Mouse (Mus musculus): ENCODE measurements around the gene Rbms3. TPM values are rescaled to one million over a fixed set of nuclear protein-coding genes. Genes with fewer than 3 reads are reported as not detected.

Rbms3 gene
- polyA plus RNA-seq, 1 experiment from 2014 or later: 98.2 TPM

DNA sequence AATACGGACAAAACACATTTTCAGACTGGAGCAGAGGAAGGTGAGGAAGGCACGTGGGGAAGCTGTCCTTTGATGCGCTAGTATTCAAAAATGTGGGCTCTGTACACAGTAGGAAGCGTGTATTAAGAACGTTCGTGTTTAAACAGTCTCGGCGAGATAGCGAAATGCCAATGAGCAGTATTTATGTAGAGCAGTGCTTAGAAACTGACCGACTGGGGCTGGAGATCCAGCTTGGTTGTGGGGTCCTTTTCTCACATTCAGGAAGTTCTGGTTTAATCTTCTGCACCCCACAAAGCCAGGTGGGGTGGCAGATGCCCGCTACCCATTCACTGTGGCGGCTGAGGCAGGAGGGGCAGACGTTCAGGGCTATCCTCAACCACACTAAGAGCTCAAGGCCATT, 153.0 kb downstream of the Rbms3 start:
- H3K9me3 ChIP-seq: no peaks in the 10 kb centered on the region
- no peak overlapping the region for H3K9ac ChIP-seq
- no peaks in the 10 kb centered on the region for H3K36me3 ChIP-seq
- H3K4me1 ChIP-seq: no peaks in the 10 kb centered on the region
- H3K27me3 ChIP-seq: no peaks in the 10 kb centered on the region
- no peak overlapping the region for H3K27ac ChIP-seq
- no peak for ATAC-seq (ENCODE audit: insufficient number of reproducible peaks, insufficient read depth, low FRiP score, low TSS enrichment, low read depth)
- H3K4me3 ChIP-seq: no peak overlapping the region
- H3K4me2 ChIP-seq: no peak overlapping the region
- WGBS: 87% methylated on average over 13 of the region's 13 CpGs

DNA sequence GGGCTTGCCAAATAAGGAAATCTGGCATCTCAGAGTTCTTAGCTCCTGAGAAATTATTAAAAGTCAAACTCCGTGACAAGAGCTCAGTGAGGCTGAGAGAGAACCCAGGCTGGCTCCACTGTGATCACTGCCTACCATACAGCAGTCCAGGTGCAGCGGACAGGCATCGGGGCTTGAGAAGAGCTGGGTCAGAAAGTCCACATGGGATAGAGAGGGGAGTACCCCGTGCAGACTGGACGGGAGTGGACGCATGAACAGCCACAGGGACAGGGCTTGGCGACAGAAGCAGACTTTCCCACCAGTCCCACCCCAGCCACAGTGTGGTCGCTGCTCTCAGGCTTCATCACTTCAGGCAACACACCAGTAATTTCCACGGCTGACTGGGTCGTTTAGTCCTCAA, 176.9 kb downstream of the Rbms3 start:
- Histone ChIP-seq H3K4me1 (no peaks in the 10 kb centered on the region), H3K27ac (no peak overlapping the region), H3K4me3 (no peak overlapping the region), H3K27me3 (no peaks in the 10 kb centered on the region), H3K9ac (no peak overlapping the region), H3K9me3 (no peaks in the 10 kb centered on the region), H3K36me3 (no peaks in the 10 kb centered on the region), H3K4me2 (no peak overlapping the region)
- 70% methylated on average over 10 of the region's 10 CpGs for WGBS
- ATAC-seq (ENCODE audit: insufficient number of reproducible peaks, insufficient read depth, low FRiP score, low TSS enrichment, low read depth): no peak

DNA sequence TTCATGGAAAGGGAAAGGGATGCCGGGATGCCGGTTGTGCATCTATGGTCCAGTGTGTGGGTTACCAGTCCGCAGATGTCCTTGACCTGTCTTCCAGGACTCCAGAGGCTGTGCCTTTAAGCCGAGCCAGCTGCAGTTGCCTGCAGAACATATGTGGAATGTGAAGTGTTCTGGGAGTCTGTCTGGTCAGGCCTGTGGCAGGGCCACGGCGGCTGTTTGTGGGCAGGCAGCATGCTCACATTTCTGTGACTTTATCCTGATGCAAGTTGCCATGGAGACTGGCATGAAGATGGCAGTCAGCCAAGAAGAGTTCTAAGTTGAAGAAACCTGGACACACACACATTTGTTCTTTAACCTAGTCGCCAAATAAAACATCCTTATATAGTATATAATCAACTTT, 187.1 kb downstream of the Rbms3 start:
- Histone ChIP-seq H3K27me3 (no peaks in the 10 kb centered on the region), H3K4me3 (no peak overlapping the region), H3K9ac (no peak overlapping the region), H3K9me3 (no peaks in the 10 kb centered on the region), H3K4me2 (no peak overlapping the region), H3K36me3 (no peaks in the 10 kb centered on the region), H3K27ac (peak overlapping the region; percentile 64), H3K4me1 (peaks cover 13% of the 10 kb centered on the region)
- ATAC-seq (ENCODE audit: insufficient number of reproducible peaks, insufficient read depth, low FRiP score, low TSS enrichment, low read depth): 0 out of 2 replicates have a peak, but pooled peaks have one; percentile 52
- WGBS: 43% methylated on average over 7 of the region's 7 CpGs

DNA sequence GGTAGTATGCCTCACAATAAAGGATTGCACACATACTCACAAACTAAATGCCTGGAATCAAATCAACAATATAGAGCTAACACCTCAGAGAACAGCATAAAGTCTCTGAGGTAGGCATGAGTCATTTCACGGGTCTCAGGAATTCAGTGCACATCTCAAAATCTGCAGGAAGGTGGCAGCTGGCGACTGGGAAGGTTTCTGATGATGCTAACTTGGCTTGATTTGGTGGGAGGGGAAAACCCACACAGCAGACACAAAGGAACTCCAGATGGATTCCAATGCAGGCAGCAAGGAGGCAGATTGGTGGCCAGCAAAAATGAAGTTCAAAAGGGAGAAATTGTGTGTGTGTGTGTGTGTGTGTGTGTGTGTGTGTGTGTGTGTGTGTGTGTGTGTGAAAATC, 193.9 kb downstream of the Rbms3 start:
- peaks cover 5% of the 10 kb centered on the region; the same call in 1 of the 2 replicates for H3K4me1 ChIP-seq
- H3K27me3 ChIP-seq: no peaks in the 10 kb centered on the region
- H3K27ac ChIP-seq: no peak overlapping the region
- ATAC-seq (ENCODE audit: insufficient number of reproducible peaks, insufficient read depth, low FRiP score, low TSS enrichment, low read depth): no peak
- 43% methylated on average over 2 of the region's 2 CpGs for WGBS
- no peak overlapping the region for H3K4me3 ChIP-seq
- no peak overlapping the region for H3K4me2 ChIP-seq
- H3K36me3 ChIP-seq: no peaks in the 10 kb centered on the region
- no peaks in the 10 kb centered on the region for H3K9me3 ChIP-seq
- H3K9ac ChIP-seq: no peak overlapping the region

DNA sequence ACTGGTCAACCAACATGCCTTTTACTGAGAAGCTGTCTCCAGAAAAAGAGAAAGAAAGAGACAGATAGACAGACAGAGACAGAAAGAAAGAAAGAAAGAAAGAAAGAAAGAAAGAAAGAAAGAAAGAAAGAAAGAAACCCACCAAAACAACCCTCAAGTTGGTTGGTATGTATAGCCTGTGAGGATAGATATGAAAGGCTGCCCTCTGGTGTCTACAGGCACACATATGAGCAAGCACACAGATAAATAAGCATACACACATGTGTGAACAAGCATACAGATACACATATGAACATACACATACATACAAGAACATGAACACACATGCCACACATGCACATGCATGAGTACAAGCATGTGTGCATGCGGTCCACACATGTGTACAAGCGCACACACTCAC, 199.0 kb downstream of the Rbms3 start:
- Histone ChIP-seq H3K9ac (no peak overlapping the region), H3K4me1 (peaks cover 5% of the 10 kb centered on the region; the same call in 1 of the 2 replicates), H3K4me2 (no peak overlapping the region), H3K27me3 (no peaks in the 10 kb centered on the region), H3K36me3 (no peaks in the 10 kb centered on the region), H3K4me3 (no peak overlapping the region), H3K9me3 (no peaks in the 10 kb centered on the region), H3K27ac (no peak overlapping the region)
- 97% methylated on average over 2 of the region's 2 CpGs for WGBS
- no peak for ATAC-seq (ENCODE audit: insufficient number of reproducible peaks, insufficient read depth, low FRiP score, low TSS enrichment, low read depth)

DNA sequence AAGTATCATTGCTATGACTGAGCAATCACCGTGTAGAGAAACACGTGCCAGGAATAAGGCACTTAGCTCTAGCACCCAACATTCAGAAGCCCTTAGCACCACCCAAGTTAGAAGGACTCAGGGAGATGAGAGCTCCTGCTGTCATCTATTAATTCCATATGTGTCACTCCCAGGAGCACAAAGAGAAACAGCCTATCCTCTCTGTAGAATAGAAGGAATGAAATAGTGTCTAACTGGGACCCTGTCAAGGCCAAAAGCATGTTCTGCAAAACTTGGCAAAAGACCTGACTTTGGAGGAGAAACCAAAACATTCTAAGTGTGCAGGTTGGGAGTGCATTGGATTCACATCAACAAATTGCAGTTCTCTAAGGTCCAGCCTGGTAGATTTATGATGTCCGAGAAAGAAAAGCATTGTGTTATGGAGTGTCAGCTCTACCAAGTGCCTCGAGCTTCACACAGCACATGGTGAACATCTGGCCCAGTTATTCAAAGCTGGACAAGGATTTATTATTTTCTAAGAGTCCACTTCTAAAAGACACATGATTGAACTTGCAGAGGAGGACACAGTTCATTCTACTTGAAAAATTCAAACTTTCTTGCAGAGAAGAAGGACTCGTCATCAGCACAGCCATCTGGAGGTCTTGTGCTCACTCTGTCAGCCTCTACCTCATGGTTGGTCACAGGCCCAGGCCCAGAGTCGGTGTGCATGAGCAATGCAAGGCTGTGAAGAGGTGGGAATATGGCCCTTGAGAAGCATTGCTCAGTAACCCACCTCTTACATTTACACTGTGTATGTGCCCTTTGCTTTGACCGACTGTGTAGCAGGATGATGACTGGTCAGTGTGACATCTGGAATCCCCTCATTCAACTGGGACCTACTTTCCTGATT, 200.3 kb downstream of the Rbms3 start:
- Histone ChIP-seq H3K9me3 (no peaks in the 10 kb centered on the region), H3K4me2 (no peak overlapping the region), H3K4me3 (no peak overlapping the region), H3K9ac (no peak overlapping the region), H3K27ac (no peak overlapping the region), H3K27me3 (no peaks in the 10 kb centered on the region), H3K36me3 (no peaks in the 10 kb centered on the region), H3K4me1 (peaks cover 5% of the 10 kb centered on the region; the same call in 1 of the 2 replicates)
- no peak for ATAC-seq (ENCODE audit: insufficient number of reproducible peaks, insufficient read depth, low FRiP score, low TSS enrichment, low read depth)
- WGBS: 82% methylated on average over 7 of the region's 7 CpGs

DNA sequence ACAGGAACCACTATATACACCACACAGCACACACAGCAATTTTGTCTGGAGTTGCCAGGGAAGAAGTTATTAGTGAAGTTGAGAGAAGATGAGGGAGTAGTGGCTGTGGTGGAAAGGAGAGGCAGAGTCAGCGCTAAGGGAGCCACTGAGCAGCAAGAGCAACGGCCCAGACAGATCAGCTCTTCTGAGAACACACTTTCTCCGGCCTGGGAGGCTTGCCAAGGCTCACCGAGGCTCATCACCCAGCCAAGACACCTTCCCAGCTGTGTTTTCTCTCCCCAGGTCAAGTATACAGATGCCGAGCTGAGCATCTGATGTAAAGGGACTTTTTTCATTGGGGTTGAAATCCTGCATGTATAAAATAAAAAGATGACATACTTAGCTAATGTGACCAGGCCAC, 206.5 kb downstream of the Rbms3 start:
- no peak overlapping the region for H3K4me2 ChIP-seq
- no peaks in the 10 kb centered on the region for H3K4me1 ChIP-seq
- H3K9ac ChIP-seq: no peak overlapping the region
- H3K27ac ChIP-seq: no peak overlapping the region
- H3K36me3 ChIP-seq: no peaks in the 10 kb centered on the region
- no peaks in the 10 kb centered on the region for H3K9me3 ChIP-seq
- no peaks in the 10 kb centered on the region for H3K27me3 ChIP-seq
- ATAC-seq (ENCODE audit: insufficient number of reproducible peaks, insufficient read depth, low FRiP score, low TSS enrichment, low read depth): no peak
- H3K4me3 ChIP-seq: no peak overlapping the region
- 73% methylated on average over 5 of the region's 5 CpGs for whole genome bisulfite sequencing

DNA sequence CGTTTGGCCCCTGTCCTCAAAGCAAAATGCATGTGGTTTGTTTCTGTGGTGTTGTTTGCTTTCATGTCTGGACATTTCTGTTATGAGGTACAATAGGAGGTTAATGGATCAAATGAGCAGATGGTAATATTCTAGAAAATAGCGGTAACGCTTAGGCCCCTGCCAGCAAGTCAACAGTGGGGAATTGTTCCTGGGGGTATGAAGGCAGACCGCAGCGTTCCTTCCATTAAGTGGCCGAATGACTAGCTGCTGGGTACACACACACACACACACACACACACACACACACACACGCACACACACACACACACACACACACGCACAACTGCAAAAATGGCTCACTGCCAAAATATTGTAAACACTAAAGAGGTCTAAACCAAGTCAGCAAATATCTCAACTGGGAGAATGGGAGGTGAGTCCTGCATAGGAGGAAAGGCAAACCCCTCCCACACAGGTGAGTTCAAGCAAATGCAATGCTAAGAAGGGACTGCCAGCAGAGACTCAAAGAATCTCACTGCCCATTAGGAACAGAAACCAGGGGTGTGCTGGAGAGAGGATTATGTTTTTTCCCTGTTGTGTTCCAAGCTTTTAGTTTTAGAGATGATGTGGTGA, 209.7 kb downstream of the Rbms3 start:
- H3K36me3 ChIP-seq: no peaks in the 10 kb centered on the region
- H3K27me3 ChIP-seq: no peaks in the 10 kb centered on the region
- no peak overlapping the region for H3K4me3 ChIP-seq
- H3K9ac ChIP-seq: no peak overlapping the region
- H3K27ac ChIP-seq: no peak overlapping the region
- no peak for ATAC-seq (ENCODE audit: insufficient number of reproducible peaks, insufficient read depth, low FRiP score, low TSS enrichment, low read depth)
- H3K9me3 ChIP-seq: no peaks in the 10 kb centered on the region
- H3K4me2 ChIP-seq: no peak overlapping the region
- H3K4me1 ChIP-seq: no peaks in the 10 kb centered on the region
- WGBS: 74% methylated on average over 8 of the region's 8 CpGs

DNA sequence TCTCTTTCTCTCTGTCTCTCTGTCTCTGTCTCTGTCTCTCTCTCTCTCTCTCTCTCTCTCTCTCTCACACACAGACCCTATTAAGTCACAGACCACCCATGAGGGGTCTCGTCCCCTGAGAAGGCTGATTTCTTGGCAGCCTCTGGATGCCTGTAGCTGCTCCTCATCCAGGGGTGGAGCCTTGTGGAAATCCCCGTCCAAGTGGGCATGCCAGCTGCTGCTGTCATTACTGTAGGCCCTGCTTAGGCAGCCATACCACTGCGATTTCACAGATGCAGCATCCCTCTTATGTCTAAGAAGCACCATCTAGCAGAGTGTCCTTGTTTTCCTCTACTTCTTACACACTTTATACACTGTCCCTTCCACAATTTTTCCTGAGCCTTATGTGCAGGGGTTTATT, 216.5 kb downstream of the Rbms3 start:
- no peaks in the 10 kb centered on the region for H3K9me3 ChIP-seq
- no peak overlapping the region for H3K4me3 ChIP-seq
- no peaks in the 10 kb centered on the region for H3K36me3 ChIP-seq
- no peak for ATAC-seq (ENCODE audit: insufficient number of reproducible peaks, insufficient read depth, low FRiP score, low TSS enrichment, low read depth)
- WGBS: 40% methylated on average over 3 of the region's 3 CpGs
- H3K27me3 ChIP-seq: no peaks in the 10 kb centered on the region
- 0 out of 2 replicates have a peak, but pooled peaks cover 6% of the 10 kb centered on the region for H3K4me1 ChIP-seq
- no peak overlapping the region for H3K4me2 ChIP-seq
- no peak overlapping the region for H3K27ac ChIP-seq
- H3K9ac ChIP-seq: no peak overlapping the region

DNA sequence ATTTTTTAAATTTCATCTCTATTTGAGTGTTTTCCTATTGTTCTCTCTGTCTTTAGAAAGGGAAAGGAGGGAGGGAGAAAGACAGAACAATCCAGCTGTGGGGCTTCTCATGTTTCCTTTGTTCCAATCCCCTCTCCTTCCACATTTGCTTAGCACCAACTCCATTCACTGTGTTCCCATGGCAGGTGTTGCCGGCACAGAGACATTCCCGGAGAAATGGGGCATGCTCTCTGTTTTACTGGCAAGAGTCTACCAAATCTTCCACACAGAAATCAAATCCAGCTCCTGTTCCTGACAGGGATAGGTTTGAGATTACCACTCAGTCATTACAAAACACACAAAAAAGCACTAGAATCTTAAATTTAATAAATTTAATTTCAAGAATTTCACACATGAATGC, 217.1 kb downstream of the Rbms3 start:
- Histone ChIP-seq H3K27me3 (no peaks in the 10 kb centered on the region), H3K4me3 (no peak overlapping the region), H3K36me3 (no peaks in the 10 kb centered on the region), H3K4me1 (0 out of 2 replicates have a peak, but pooled peaks cover 6% of the 10 kb centered on the region), H3K4me2 (no peak overlapping the region), H3K9me3 (no peaks in the 10 kb centered on the region), H3K9ac (no peak overlapping the region), H3K27ac (no peak overlapping the region)
- ATAC-seq (ENCODE audit: insufficient number of reproducible peaks, insufficient read depth, low FRiP score, low TSS enrichment, low read depth): no peak
- 36% methylated on average over 2 of the region's 2 CpGs for WGBS

DNA sequence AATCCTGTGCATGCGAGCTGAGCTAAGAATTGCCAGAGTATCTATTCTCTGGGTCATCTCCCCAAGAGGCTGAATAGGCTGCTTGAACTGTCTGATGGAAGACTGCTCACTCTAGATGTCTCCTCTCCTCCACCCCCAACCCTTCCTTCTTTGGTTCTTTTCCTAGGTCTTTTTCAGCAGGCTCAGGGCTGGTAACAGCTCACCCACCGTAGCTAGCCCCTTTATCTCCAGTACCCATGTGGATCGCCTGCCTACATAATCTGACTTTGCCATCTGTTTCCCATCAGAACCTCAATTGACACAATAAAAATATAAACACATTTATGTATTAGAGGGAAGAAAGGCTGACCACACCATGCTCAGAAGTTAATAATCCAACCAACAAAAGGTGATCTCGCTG, 225.1 kb downstream of the Rbms3 start:
- no peak overlapping the region for H3K4me2 ChIP-seq
- WGBS: 53% methylated on average over 4 of the region's 4 CpGs

DNA sequence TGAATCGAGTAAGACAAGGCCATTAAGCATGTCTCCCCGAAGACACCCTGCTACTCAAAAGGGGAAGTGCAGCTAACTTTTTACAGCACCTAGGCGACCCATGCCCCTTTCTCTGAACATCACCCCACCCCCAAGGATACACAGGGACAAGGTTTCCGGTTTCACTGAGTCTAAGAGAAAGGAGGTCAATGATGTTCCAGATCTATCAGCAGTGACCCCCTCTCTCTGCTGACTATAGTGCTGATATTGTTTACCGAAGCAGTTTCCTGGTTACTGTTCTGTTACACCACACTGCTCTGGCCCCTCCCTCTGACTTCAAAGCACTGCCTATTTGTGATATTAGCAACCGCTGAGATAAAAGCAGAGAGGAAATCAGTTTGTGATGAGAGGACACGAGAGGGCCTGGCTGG, 229.4 kb downstream of the Rbms3 start:
- H3K4me3 ChIP-seq: no peak overlapping the region
- H3K4me1 ChIP-seq: peaks cover 8% of the 10 kb centered on the region; the same call in 1 of the 2 replicates
- H3K27ac ChIP-seq: no peak overlapping the region
- no peak for ATAC-seq (ENCODE audit: insufficient number of reproducible peaks, insufficient read depth, low FRiP score, low TSS enrichment, low read depth)
- 25% methylated on average over 7 of the region's 7 CpGs for WGBS
- no peaks in the 10 kb centered on the region for H3K27me3 ChIP-seq
- no peaks in the 10 kb centered on the region for H3K36me3 ChIP-seq
- no peak overlapping the region for H3K4me2 ChIP-seq
- no peaks in the 10 kb centered on the region for H3K9me3 ChIP-seq
- no peak overlapping the region for H3K9ac ChIP-seq

More for the DNA sequence above, 225.1 kb downstream of the Rbms3 start:
- H3K27ac ChIP-seq: no peak overlapping the region
- no peak for ATAC-seq (ENCODE audit: insufficient number of reproducible peaks, insufficient read depth, low FRiP score, low TSS enrichment, low read depth)
- H3K4me3 ChIP-seq: no peak overlapping the region
- no peaks in the 10 kb centered on the region for H3K36me3 ChIP-seq
- H3K9ac ChIP-seq: no peak overlapping the region
- peaks cover 8% of the 10 kb centered on the region; the same call in 1 of the 2 replicates for H3K4me1 ChIP-seq
- no peaks in the 10 kb centered on the region for H3K9me3 ChIP-seq
- H3K27me3 ChIP-seq: no peaks in the 10 kb centered on the region
